Mouse (Mus musculus) embryonic fibroblast, embryonic 13.5 days (primary cell): ENCODE measurements around the gene Ppp2r5d.

Source experiments
- CTCF ChIP-seq: IDR thresholded peaks from 2 replicates; pipeline ENCODE4 v1.5.1; 2011; ENCODE audit warnings: mild to moderate bottlenecking, control low read depth, low read length, moderate library complexity, borderline replicate concordance; ENCODE audit not compliant: insufficient read depth
- POLR2A ChIP-seq: IDR thresholded peaks from 2 replicates; pipeline ENCODE4 v1.6.1; 2011; ENCODE audit warnings: low read depth, mild to moderate bottlenecking, control low read depth, low read length, moderate library complexity

GRCm38 (mm10) chr17:46728496-46728895, 23.6 kb upstream of the Ppp2r5d start:
- TF ChIP-seq CTCF (no peak), POLR2A (no peak)
